Mouse (Mus musculus) liver, postnatal 0 days (tissue): ENCODE measurements at regions not wholly inside any gene's neighbourhood (a gene's known extent, or its start where the extent isn't known, plus 50 kb on each side); places are given as distances from the start of the nearest gene placed in this dataset.

Experiments used
- ATAC-seq: fragments of 200-750 bp; cut with Nextera tagmentation; 2 replicates; pipeline ENCODE4 v1.8.0; 2017; ENCODE audit warnings: mild to moderate bottlenecking, moderate library complexity
- DNase-seq: peaks from one replicate; pipeline ENCODE4 v3.0.0-alpha.2; 2016
- H3K27ac ChIP-seq: fragments of 300-500 bp; sonication (generic); 2 replicates; pipeline ENCODE4 v1.5.1; 2014; ENCODE audit warnings: antibody characterized with exemption, moderate library complexity, mild to moderate bottlenecking, low read depth
- H3K27me3 ChIP-seq: fragments of 300-500 bp; sonication (generic); 2 replicates; pipeline ENCODE4 v1.6.1; 2014; ENCODE audit warnings: low read length, control low read depth, mixed read lengths; ENCODE audit not compliant: insufficient read depth
- H3K36me3 ChIP-seq: fragments of 300-500 bp; sonication (generic); replicated peaks from 2 replicates; pipeline ENCODE4 v1.6.1; 2014; ENCODE audit warnings: mild to moderate bottlenecking, control low read depth, low read length, moderate library complexity, mixed read lengths; ENCODE audit not compliant: insufficient read depth
- H3K4me1 ChIP-seq: fragments of 300-500 bp; sonication (generic); 2 replicates; pipeline ENCODE4 v1.6.1; 2014; ENCODE audit warnings: antibody characterized with exemption, mild to moderate bottlenecking, control low read depth; ENCODE audit not compliant: insufficient read depth
- H3K4me2 ChIP-seq: fragments of 300-500 bp; sonication (generic); 2 replicates; pipeline ENCODE4 v1.6.1; 2014; ENCODE audit warnings: low read depth, mild to moderate bottlenecking, low read length, moderate library complexity, mixed read lengths
- H3K4me3 ChIP-seq: fragments of 300-500 bp; sonication (generic); 2 replicates; pipeline ENCODE4 v1.5.1; 2014; ENCODE audit warnings: low read depth, low read length
- H3K9ac ChIP-seq: fragments of 300-500 bp; sonication (generic); replicated peaks from 2 replicates; pipeline ENCODE4 v1.6.1; 2014; ENCODE audit warnings: mild to moderate bottlenecking, moderate library complexity
- H3K9me3 ChIP-seq: fragments of 300-500 bp; sonication (generic); 2 replicates; pipeline ENCODE4 v1.6.1; 2016; ENCODE audit warnings: mild to moderate bottlenecking, control low read depth, low read length, mixed read lengths
- CTCF ChIP-seq: sonication (generic); IDR thresholded peaks from 2 replicates; pipeline ENCODE4 v1.5.1; 2016; ENCODE audit warnings: antibody characterized with exemption, low read depth
- EP300 ChIP-seq: IDR thresholded peaks from 2 replicates; pipeline ENCODE4 v1.6.1; 2016; ENCODE audit warnings: antibody characterized with exemption, low read depth, mild to moderate bottlenecking
- WGBS: fragments of 180-500 bp; shearing (Covaris S2); extraction: QIAGEN DNeasy Blood & Tissue Kit; methylation state at CpG from one replicate; pipeline ENCODE4 v1.1.7; 2014; ENCODE audit not compliant: insufficient replicate concordance; 5-methylcytosine and 5-hydroxymethylcytosine counted together

GRCm38 (mm10) chr12:92028354-92028753 is 179.4 kb upstream of the Sel1l start:
- ATAC-seq: no peak
- no peak overlapping the region for H3K4me3 ChIP-seq

DNA sequence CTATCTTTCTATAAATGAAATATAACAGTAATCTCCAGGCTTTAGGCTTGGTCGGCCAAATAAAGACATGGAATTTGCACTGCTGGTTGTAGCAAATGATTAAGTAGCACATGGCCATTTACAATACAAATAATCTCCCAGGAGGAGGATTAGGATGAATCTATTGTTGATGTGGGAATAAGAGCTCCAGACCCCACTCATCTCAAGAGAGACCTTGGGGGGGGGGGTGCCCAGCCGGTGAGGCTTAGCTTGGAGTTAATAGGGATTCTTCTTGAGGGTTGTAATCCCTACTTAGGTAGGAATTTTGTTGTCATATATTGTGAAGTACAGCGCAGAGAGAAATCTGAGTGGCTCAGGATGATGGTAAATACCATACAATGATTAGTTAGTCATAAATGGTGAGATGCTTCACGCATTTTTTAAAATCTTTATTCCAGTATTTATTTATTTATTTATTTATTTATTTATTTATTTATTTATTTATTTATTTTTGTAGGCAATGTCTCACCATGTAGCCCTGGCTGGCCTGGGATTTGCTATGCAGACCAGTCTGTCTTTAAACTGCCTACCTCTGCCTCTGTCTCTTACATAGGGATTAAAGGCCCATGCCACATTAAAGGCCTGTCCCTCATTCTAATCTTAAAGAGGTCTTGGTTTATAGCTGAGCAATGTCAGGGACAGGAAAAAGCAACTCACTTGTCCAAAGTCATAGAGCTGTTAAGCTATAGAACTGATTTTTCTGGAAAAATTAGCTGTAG is 175.7 kb upstream of the Sel1l start:
- Histone ChIP-seq H3K4me3 (no peak overlapping the region), H3K4me1 (no peaks in the 10 kb centered on the region), H3K27ac (no peak overlapping the region), H3K27me3 (no peaks in the 10 kb centered on the region), H3K36me3 (no peaks in the 10 kb centered on the region), H3K9me3 (no peaks in the 10 kb centered on the region), H3K9ac (no peak overlapping the region), H3K4me2 (no peak overlapping the region)
- no peak for ATAC-seq
- TF ChIP-seq EP300: no peak
- TF ChIP-seq CTCF: no peak
- DNase-seq: no peak
- whole genome bisulfite sequencing: 75% methylated on average over 4 of the region's 4 CpGs

More at GRCm38 (mm10) chr12:92028354-92028753, 179.4 kb upstream of the Sel1l start:
- Histone ChIP-seq H3K4me1 (no peaks in the 10 kb centered on the region), H3K9me3 (no peaks in the 10 kb centered on the region), H3K27ac (no peak overlapping the region), H3K36me3 (no peaks in the 10 kb centered on the region), H3K9ac (no peak overlapping the region), H3K4me2 (no peak overlapping the region), H3K27me3 (no peaks in the 10 kb centered on the region)
- WGBS: 93% methylated on average over 7 of the region's 7 CpGs
- no peak for DNase-seq
- TF ChIP-seq CTCF: no peak
- no peak for TF ChIP-seq EP300

GRCm38 (mm10) chr12:92019593-92020224 is 170.8 kb upstream of the Sel1l start:
- no peaks in the 10 kb centered on the region for H3K4me1 ChIP-seq
- ATAC-seq (no peak), DNase-seq (no peak)
- H3K9ac ChIP-seq: no peak overlapping the region
- H3K27ac ChIP-seq: no peak overlapping the region
- no peaks in the 10 kb centered on the region for H3K27me3 ChIP-seq
- H3K4me3 ChIP-seq: no peak overlapping the region
- no peaks in the 10 kb centered on the region for H3K36me3 ChIP-seq
- TF ChIP-seq CTCF: no peak
- TF ChIP-seq EP300: no peak
- WGBS: 35% methylated on average over 6 of the region's 6 CpGs
- no peak overlapping the region for H3K4me2 ChIP-seq
- no peaks in the 10 kb centered on the region for H3K9me3 ChIP-seq

- Histone ChIP-seq H3K4me2 (no peak overlapping the region), H3K36me3 (no peaks in the 10 kb centered on the region), H3K27me3 (no peaks in the 10 kb centered on the region), H3K4me3 (no peak overlapping the region), H3K9me3 (no peaks in the 10 kb centered on the region), H3K27ac (no peak overlapping the region), H3K9ac (no peak overlapping the region), H3K4me1 (no peaks in the 10 kb centered on the region)
- ATAC-seq: no peak
- DNase-seq: no peak
- WGBS: 67% methylated on average over 2 of the region's 2 CpGs
- TF ChIP-seq CTCF: no peak
- no peak for TF ChIP-seq EP300
Observed at GRCm38 (mm10) chr12:92015373-92015772, 166.4 kb upstream of the Sel1l start.

GRCm38 (mm10) chr12:92013979-92014378 is 165.0 kb upstream of the Sel1l start:
- 76% methylated on average over 8 of the region's 8 CpGs for whole genome bisulfite sequencing
- Histone ChIP-seq H3K27ac (no peak overlapping the region), H3K9me3 (no peaks in the 10 kb centered on the region), H3K9ac (no peak overlapping the region), H3K27me3 (no peaks in the 10 kb centered on the region), H3K4me3 (no peak overlapping the region), H3K4me2 (no peak overlapping the region), H3K4me1 (no peaks in the 10 kb centered on the region), H3K36me3 (no peaks in the 10 kb centered on the region)
- ATAC-seq (no peak), DNase-seq (no peak)
- TF ChIP-seq CTCF (no peak), EP300 (no peak)

DNA sequence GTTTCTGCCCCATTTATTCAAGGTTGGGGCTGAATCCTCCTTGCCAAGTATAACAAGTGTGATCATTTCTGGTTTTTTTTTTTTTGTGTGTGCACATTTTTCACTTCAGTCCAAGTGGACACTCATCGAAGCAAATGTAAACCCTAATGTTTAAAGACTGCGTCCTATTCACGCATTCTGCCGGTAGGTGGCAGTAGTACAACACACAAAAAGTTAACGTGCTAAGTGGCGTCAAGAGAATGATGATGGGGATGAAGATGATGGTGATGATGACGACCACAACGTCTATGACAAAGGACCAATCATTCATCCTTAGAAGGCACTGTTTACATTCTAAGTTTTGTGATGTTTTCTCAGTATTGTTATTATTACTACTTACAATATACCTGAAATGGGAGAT is 164.3 kb upstream of the Sel1l start:
- H3K4me3 ChIP-seq: no peak overlapping the region
- no peak overlapping the region for H3K9ac ChIP-seq
- H3K36me3 ChIP-seq: no peaks in the 10 kb centered on the region
- no peaks in the 10 kb centered on the region for H3K9me3 ChIP-seq
- 9% methylated on average over 8 of the region's 8 CpGs for WGBS
- H3K27me3 ChIP-seq: no peaks in the 10 kb centered on the region
- peak; percentile 14 for DNase-seq
- ATAC-seq: no peak
- no peak overlapping the region for H3K27ac ChIP-seq
- TF ChIP-seq EP300 (no peak), CTCF (peak; percentile 73)
- H3K4me2 ChIP-seq: no peak overlapping the region
- H3K4me1 ChIP-seq: no peaks in the 10 kb centered on the region
